Mouse (Mus musculus) lung, embryonic 15.5 days (tissue): ENCODE measurements around the gene Sept9. TPM values are rescaled to one million over a fixed set of nuclear protein-coding genes. Genes with fewer than 3 reads are reported as not detected.
A peak's percentile ranks its signal among the peaks of the same experiment; 100 is the strongest.

Experiments
- ATAC-seq: fragments of 200-750 bp; cut with Nextera tagmentation; 2 replicates; pipeline ENCODE4 v1.8.0; 2017; ENCODE audit warnings: moderate number of reproducible peaks, borderline replicate concordance; ENCODE audit not compliant: low FRiP score, low TSS enrichment; ENCODE audit errors: extremely low read depth
- H3K27ac ChIP-seq: fragments of 300-500 bp; sonication (generic); 2 replicates; pipeline ENCODE4 v1.5.1; 2015; ENCODE audit warnings: moderate library complexity, mild to moderate bottlenecking, inconsistent platforms
- H3K27me3 ChIP-seq: fragments of 300-500 bp; sonication (generic); 2 replicates; pipeline ENCODE4 v1.6.1; 2015; ENCODE audit warnings: inconsistent platforms
- H3K36me3 ChIP-seq: fragments of 300-500 bp; sonication (generic); 2 replicates; pipeline ENCODE4 v1.6.1; 2015; ENCODE audit warnings: inconsistent platforms
- H3K4me1 ChIP-seq: fragments of 300-500 bp; sonication (generic); 2 replicates; pipeline ENCODE4 v1.6.1; 2015; ENCODE audit warnings: inconsistent platforms
- H3K4me2 ChIP-seq: fragments of 300-500 bp; sonication (generic); 2 replicates; pipeline ENCODE4 v1.6.1; 2015; ENCODE audit warnings: inconsistent platforms, mild to moderate bottlenecking, moderate library complexity
- H3K4me3 ChIP-seq: fragments of 300-500 bp; sonication (generic); 2 replicates; pipeline ENCODE4 v1.5.1; 2015; ENCODE audit warnings: mild to moderate bottlenecking, inconsistent platforms
- H3K9ac ChIP-seq: fragments of 300-500 bp; sonication (generic); 2 replicates; pipeline ENCODE4 v1.6.1; 2015; ENCODE audit warnings: inconsistent platforms
- H3K9me3 ChIP-seq: fragments of 300-500 bp; sonication (generic); 2 replicates; pipeline ENCODE4 v1.6.1; 2016; ENCODE audit warnings: inconsistent platforms
- whole genome bisulfite sequencing: fragments of 180-500 bp; shearing (Covaris S2); methylation state at CpG from one replicate; pipeline ENCODE4 v1.1.7; 2015; 5-methylcytosine and 5-hydroxymethylcytosine counted together
- polyA plus RNA-seq: library from polyadenylated mRNA; unstranded; fragments of >200 nt; fragmentation: Nextera tagmentation; extraction: Ambion mirVana; gene quantifications from 2 replicates; pipeline ENCODE4 v1.2.1, GENCODE M21; 2015

The Sept9 gene
- polyA plus RNA-seq, 1 experiment from 2014 or later = 145 TPM

DNA sequence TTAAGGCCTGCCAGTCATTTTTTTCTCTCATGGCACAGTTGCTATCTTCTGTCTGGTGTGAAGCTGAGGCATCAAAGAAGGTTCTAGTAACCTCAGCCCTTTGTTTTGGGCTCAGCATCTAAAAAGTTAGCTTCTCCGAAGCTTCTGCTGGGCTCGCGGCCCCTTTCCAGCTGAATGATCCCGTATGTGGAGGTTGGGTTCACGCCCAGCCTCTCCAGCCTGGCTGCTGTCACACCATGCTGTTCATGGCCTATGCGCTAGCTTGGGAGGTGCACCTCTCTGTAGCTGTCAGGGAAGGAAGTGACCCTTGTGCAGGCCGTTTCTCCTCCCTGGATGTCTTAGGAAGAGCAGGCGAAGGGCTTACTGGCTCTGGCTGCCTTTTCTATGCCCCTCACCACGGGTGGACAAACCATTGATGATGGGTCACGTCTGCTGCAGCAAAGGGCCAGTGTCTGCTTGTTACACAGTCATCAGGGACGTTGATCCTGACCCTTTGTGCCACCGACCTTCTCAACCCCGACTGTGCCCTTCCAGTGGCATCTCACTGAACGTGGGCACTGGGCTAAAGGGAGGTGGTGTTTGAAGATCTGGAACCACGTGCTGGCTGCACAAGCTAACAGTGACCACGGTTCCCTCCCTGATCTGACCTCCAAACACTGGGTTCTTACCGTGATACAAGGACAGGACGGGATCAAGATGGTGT, 50.0 kb downstream of the Sept9 start:
- Histone ChIP-seq H3K4me3 (no peak overlapping the region), H3K36me3 (no peaks in the 10 kb centered on the region), H3K4me1 (peaks cover 63% of the 10 kb centered on the region), H3K27ac (no peak overlapping the region), H3K4me2 (no peak overlapping the region), H3K9ac (no peak overlapping the region), H3K9me3 (no peaks in the 10 kb centered on the region), H3K27me3 (no peaks in the 10 kb centered on the region)
- no peak for ATAC-seq
- 69% methylated on average over 18 of the region's 18 CpGs for WGBS

- WGBS = 74% methylated on average over 22 of the region's 22 CpGs
- H3K4me1 ChIP-seq = peaks cover 68% of the 10 kb centered on the region
Measured at GRCm38 (mm10) chr11:117249985-117250928, 50.8 kb downstream of the Sept9 start.

DNA sequence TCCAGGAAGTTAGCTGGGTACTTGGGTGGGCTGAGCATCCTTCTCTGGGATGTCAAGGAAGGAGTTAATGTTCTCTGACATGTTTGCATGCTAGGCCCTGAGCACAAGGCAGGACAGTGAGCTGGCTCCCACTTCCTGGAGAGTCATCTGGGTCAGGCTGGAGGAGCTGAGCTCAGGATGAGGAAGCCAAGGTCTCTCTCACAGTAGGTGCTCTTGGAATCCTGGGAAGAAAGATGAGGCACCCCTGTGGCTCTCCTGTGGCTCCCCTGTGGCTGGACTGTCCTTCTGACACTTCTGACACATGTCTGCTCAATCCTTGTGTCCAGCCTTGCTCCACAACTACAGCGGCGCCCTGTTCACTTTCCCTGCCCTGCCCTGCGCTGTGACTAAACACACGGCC, 52.3 kb downstream of the Sept9 start:
- Histone ChIP-seq H3K27me3 (no peaks in the 10 kb centered on the region), H3K4me1 (peaks cover 70% of the 10 kb centered on the region), H3K4me2 (no peak overlapping the region), H3K27ac (no peak overlapping the region), H3K4me3 (no peak overlapping the region), H3K9ac (no peak overlapping the region), H3K9me3 (no peaks in the 10 kb centered on the region), H3K36me3 (no peaks in the 10 kb centered on the region)
- 56% methylated on average over 4 of the region's 4 CpGs for WGBS
- no peak for ATAC-seq

More at GRCm38 (mm10) chr11:117249985-117250928, 50.8 kb downstream of the Sept9 start:
- Histone ChIP-seq H3K4me3 (no peak overlapping the region), H3K9me3 (no peaks in the 10 kb centered on the region), H3K9ac (no peak overlapping the region), H3K4me2 (no peak overlapping the region), H3K36me3 (no peaks in the 10 kb centered on the region), H3K27me3 (no peaks in the 10 kb centered on the region), H3K27ac (no peak overlapping the region)
- no peak for ATAC-seq

GRCm38 (mm10) chr11:117252846-117253245, 53.4 kb downstream of the Sept9 start:
- no peaks in the 10 kb centered on the region for H3K27me3 ChIP-seq
- H3K4me2 ChIP-seq = no peak overlapping the region
- no peaks in the 10 kb centered on the region for H3K9me3 ChIP-seq
- H3K27ac ChIP-seq = no peak overlapping the region
- no peak overlapping the region for H3K4me3 ChIP-seq
- WGBS = 82% methylated on average over 13 of the region's 13 CpGs
- ATAC-seq = no peak
- no peak overlapping the region for H3K9ac ChIP-seq
- peaks cover 66% of the 10 kb centered on the region for H3K4me1 ChIP-seq
- no peaks in the 10 kb centered on the region for H3K36me3 ChIP-seq

- ATAC-seq = 0 out of 2 replicates have a peak, but pooled peaks have one; percentile 21
- Histone ChIP-seq H3K27ac (peak overlapping the region; percentile 26; the same call in 1 of the 2 replicates), H3K27me3 (no peaks in the 10 kb centered on the region), H3K36me3 (no peaks in the 10 kb centered on the region), H3K9me3 (no peaks in the 10 kb centered on the region), H3K4me2 (no peak overlapping the region), H3K4me1 (peaks cover 51% of the 10 kb centered on the region), H3K9ac (no peak overlapping the region), H3K4me3 (no peak overlapping the region)
- 45% methylated on average over 18 of the region's 18 CpGs for WGBS
Measured at GRCm38 (mm10) chr11:117254161-117255107, 55.0 kb downstream of the Sept9 start.

GRCm38 (mm10) chr11:117255108-117255489, 55.6 kb downstream of the Sept9 start:
- WGBS = 71% methylated on average over 3 of the region's 3 CpGs
- Histone ChIP-seq H3K27me3 (no peaks in the 10 kb centered on the region), H3K27ac (no peak overlapping the region), H3K9ac (no peak overlapping the region), H3K4me2 (no peak overlapping the region), H3K36me3 (no peaks in the 10 kb centered on the region), H3K4me1 (peaks cover 50% of the 10 kb centered on the region), H3K9me3 (no peaks in the 10 kb centered on the region), H3K4me3 (no peak overlapping the region)
- ATAC-seq = no peak

- Histone ChIP-seq H3K27ac (no peak overlapping the region), H3K36me3 (no peaks in the 10 kb centered on the region)
- no peak for ATAC-seq
Measured at GRCm38 (mm10) chr11:117256088-117256487, 56.6 kb downstream of the Sept9 start.

GRCm38 (mm10) chr11:117256840-117257239, 57.4 kb downstream of the Sept9 start:
- Histone ChIP-seq H3K36me3 (no peaks in the 10 kb centered on the region), H3K4me3 (no peak overlapping the region), H3K27me3 (no peaks in the 10 kb centered on the region), H3K27ac (no peak overlapping the region), H3K9ac (no peak overlapping the region), H3K9me3 (no peaks in the 10 kb centered on the region), H3K4me1 (peaks cover 36% of the 10 kb centered on the region), H3K4me2 (no peak overlapping the region)
- WGBS = 94% methylated on average over 6 of the region's 6 CpGs
- no peak for ATAC-seq

More at GRCm38 (mm10) chr11:117256088-117256487, 56.6 kb downstream of the Sept9 start:
- Histone ChIP-seq H3K4me2 (no peak overlapping the region), H3K9me3 (no peaks in the 10 kb centered on the region), H3K4me1 (peaks cover 43% of the 10 kb centered on the region), H3K4me3 (no peak overlapping the region), H3K27me3 (no peaks in the 10 kb centered on the region), H3K9ac (no peak overlapping the region)
- WGBS = 62% methylated on average over 9 of the region's 9 CpGs

DNA sequence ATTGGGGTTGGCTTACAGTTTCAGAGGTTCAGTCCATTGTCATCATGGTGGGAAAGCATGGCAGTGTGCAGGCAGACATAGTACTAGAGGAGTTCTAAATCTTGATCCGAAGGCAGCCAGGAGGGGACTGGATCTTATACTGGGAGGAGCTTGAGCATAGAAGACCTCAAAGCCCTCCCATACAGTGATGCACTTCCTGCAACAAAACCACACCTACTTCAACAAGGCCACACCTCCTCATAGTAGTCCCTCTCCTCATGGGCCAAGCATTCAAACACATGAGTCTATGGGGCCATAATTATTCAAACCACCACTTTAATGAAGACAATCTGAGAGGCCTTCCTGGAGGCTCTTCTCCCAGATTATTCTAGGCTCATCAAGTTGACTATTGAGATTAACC, 57.8 kb downstream of the Sept9 start:
- H3K9ac ChIP-seq = no peak overlapping the region
- H3K27me3 ChIP-seq = no peaks in the 10 kb centered on the region
- ATAC-seq = no peak
- no peaks in the 10 kb centered on the region for H3K9me3 ChIP-seq
- H3K4me1 ChIP-seq = peaks cover 34% of the 10 kb centered on the region
- 88% methylated on average over 1 of the region's 1 CpGs for WGBS
- no peak overlapping the region for H3K4me2 ChIP-seq
- no peak overlapping the region for H3K27ac ChIP-seq
- no peak overlapping the region for H3K4me3 ChIP-seq
- H3K36me3 ChIP-seq = no peaks in the 10 kb centered on the region

GRCm38 (mm10) chr11:117257842-117258241, 58.4 kb downstream of the Sept9 start:
- Histone ChIP-seq H3K9me3 (no peaks in the 10 kb centered on the region), H3K27ac (no peak overlapping the region), H3K36me3 (no peaks in the 10 kb centered on the region), H3K4me2 (no peak overlapping the region), H3K9ac (no peak overlapping the region), H3K4me3 (no peak overlapping the region), H3K27me3 (no peaks in the 10 kb centered on the region), H3K4me1 (peaks cover 32% of the 10 kb centered on the region)
- ATAC-seq = no peak

GRCm38 (mm10) chr11:117259178-117259960, 59.9 kb downstream of the Sept9 start:
- 77% methylated on average over 9 of the region's 9 CpGs for WGBS
- no peak for ATAC-seq
- H3K9ac ChIP-seq = no peak overlapping the region

More at GRCm38 (mm10) chr11:117259178-117259960, 59.9 kb downstream of the Sept9 start:
- no peak overlapping the region for H3K4me3 ChIP-seq
- no peak overlapping the region for H3K27ac ChIP-seq
- H3K4me1 ChIP-seq = peaks cover 31% of the 10 kb centered on the region
- H3K36me3 ChIP-seq = no peaks in the 10 kb centered on the region
- no peak overlapping the region for H3K4me2 ChIP-seq
- no peaks in the 10 kb centered on the region for H3K27me3 ChIP-seq
- no peaks in the 10 kb centered on the region for H3K9me3 ChIP-seq
